Mouse (Mus musculus) megakaryocyte, adult 5-6 weeks (primary cell): ENCODE measurements around the gene March1. TPM values are rescaled to one million over a fixed set of nuclear protein-coding genes. Genes with fewer than 3 reads are reported as not detected.

Source experiments
- ATAC-seq: 2 replicates; pipeline ENCODE4 v1.8.0; 2016; ENCODE audit warnings: mild to moderate bottlenecking, inconsistent platforms; ENCODE audit not compliant: poor library complexity, severe bottlenecking
- total RNA-seq, 2 experiments: library from RNA; stranded (forward) in 1 of 2; stranded (reverse) in 1 of 2; fragments of 153-499, 151-499 nt in 1 of 2; fragments of 221-1000, 200-1000 nt in 1 of 2; gene quantifications; 2 replicates each; pipeline versions ENCODE4 v1.2.3 to v1.2.4; 2015 to 2017

March1 gene
- total RNA-seq, 2 experiments from 2014 or later, result 91.5 to 95.9 TPM

GRCm38 (mm10) chr8:66495726-66496125 lies 878.0 kb downstream of the March1 start:
- ATAC-seq, result peak; percentile 90

- ATAC-seq, result peak; percentile 78
Observed at GRCm38 (mm10) chr8:66496998-66497577, 879.4 kb downstream of the March1 start.

DNA sequence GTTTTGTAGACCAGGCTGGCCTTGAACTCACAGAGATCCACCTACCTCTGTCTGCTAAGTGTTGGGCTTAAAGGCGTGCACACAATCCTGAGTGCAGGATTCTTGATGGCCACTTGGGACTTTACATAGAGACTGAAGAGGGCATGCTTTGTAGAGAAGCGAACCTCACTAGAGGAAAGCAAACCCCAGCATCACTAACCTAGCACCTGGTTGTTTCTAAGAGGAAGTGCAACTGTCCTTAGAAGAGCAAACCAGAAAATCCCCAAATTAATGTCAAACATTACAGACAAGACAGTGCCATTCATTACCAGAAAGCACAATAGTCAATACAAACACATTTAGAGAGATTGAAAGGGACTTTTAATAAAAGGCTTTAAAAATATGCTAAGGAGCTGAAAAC lies 885.7 kb downstream of the March1 start:
- ATAC-seq, result no peak

DNA sequence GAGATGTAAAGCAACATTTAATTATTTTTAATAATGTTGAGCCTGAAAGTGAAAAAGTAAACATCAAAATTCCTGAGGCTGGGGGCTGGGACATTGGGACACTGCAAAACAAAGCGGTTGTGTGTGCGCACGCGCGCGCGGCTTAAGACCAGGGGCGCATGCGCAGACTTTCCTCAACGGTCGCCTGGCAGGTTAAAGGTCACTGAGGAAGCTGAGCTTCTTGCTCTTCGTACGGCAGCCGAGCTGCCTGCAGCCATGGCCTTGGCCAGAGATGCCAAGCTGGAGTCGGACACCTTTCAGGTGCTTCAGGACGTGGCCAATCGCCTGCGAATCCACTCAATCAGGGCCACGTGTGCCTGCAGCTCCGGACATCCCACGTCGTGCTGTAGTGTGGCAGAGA lies 893.8 kb downstream of the March1 start, which contains the start of gene Tktl2:
Gene Tktl2 (plus strand): TSS at position 220 of the 400 bp plus-strand sequence.
- no peak for ATAC-seq

DNA sequence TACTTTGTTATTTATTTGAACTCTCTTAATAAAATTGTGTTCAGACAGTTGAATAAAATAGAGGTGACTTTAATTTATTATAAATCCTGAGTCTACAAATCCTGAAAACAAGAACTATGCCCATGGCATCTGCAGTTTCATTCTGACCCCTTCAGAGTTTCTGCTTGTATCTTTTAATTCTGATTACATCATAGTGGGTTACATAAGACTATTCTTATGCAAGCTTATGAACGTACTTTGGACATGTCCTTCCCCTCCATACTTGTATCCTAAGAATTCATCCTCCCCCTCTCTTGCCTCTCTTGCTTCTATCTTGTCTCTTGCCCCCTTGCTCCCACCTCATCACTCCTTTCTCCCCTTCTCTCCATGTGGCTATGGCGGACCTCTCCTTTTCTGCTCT lies 901.4 kb downstream of the March1 start:
- ATAC-seq, result no peak

DNA sequence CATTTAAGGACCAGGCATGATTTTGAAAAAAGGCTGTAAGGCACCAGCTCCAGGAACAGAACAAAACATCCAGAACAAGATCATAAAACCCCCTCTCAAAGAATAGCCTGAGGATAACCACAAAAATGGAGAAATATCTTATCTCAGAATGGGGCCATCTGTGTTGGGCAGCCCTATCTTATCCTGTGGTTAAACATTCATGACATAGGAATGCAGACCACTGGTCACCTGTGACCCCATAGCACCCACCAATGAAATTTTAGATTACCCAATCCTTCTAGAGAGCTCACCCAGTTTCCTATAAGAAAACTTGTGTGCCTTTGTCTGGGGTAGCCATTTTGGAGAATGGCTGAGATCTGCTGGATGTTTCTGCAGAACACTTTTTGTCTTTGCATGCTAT lies 902.9 kb downstream of the March1 start:
- ATAC-seq, result peak; percentile 40; the same call in 1 of the 2 replicates
